Mouse (Mus musculus) myocyte (in vitro differentiated cells): Measurements from ENCODE around the gene Gm20388. TPM values are rescaled to one million over a fixed set of nuclear protein-coding genes. Genes with fewer than 3 reads are reported as not detected.

Experiments used
- H3K27me3 ChIP-seq: one replicate; pipeline ENCODE4 v1.6.1; 2011; ENCODE audit not compliant: control insufficient read depth, insufficient read depth, insufficient read length
- H3K36me3 ChIP-seq: one replicate; pipeline ENCODE4 v1.6.1; 2011; ENCODE audit not compliant: control insufficient read depth, insufficient read depth
- H3K4me2 ChIP-seq: one replicate; pipeline ENCODE4 v1.6.1; 2011; ENCODE audit warnings: low read depth, control low read depth
- H3K4me3 ChIP-seq: one replicate; pipeline ENCODE4 v1.5.1; 2011; ENCODE audit warnings: mild to moderate bottlenecking, control low read depth, moderate library complexity
- H3K79me2 ChIP-seq: one replicate; pipeline ENCODE4 v1.6.1; 2011; ENCODE audit not compliant: control insufficient read depth, insufficient read depth
- H3ac ChIP-seq: one replicate; pipeline ENCODE4 v1.6.1; 2011; ENCODE audit not compliant: control insufficient read depth, insufficient read length
- CEBPB ChIP-seq: IDR thresholded peaks from 2 replicates; pipeline ENCODE4 v1.6.1; 2011; ENCODE audit warnings: mild to moderate bottlenecking, moderate library complexity; ENCODE audit not compliant: poor library complexity, insufficient read depth, severe bottlenecking
- E2F4 ChIP-seq: IDR thresholded peaks from one replicate; pipeline ENCODE4 v1.6.1; 2011; ENCODE audit warnings: mild to moderate bottlenecking, control low read depth, moderate library complexity; ENCODE audit not compliant: insufficient read depth
- MAX ChIP-seq: IDR thresholded peaks from one replicate; pipeline ENCODE4 v1.6.1; 2011; ENCODE audit warnings: low read depth, mild to moderate bottlenecking, control low read depth
- MYOD1 ChIP-seq, 3 experiments: IDR thresholded peaks; one replicate each; pipeline ENCODE4 v1.6.1; 2011; ENCODE audit warnings: control low read depth in 2 of 3, low read depth in 2 of 3, mild to moderate bottlenecking in 2 of 3, moderate library complexity in 1 of 3; ENCODE audit not compliant: insufficient read length in 2 of 3, control insufficient read depth in 1 of 3
- MYOG ChIP-seq, 3 experiments: IDR thresholded peaks; one replicate each; pipeline ENCODE4 v1.6.1; 2011; ENCODE audit warnings: control low read depth in 2 of 3, low read depth in 2 of 3, mild to moderate bottlenecking in 2 of 3; ENCODE audit not compliant: insufficient read length in 2 of 3, control insufficient read depth in 1 of 3, insufficient read depth in 1 of 3
- POLR2A ChIP-seq: IDR thresholded peaks from one replicate; pipeline ENCODE4 v1.6.1; 2011; ENCODE audit warnings: low read depth, mild to moderate bottlenecking, control low read depth, moderate library complexity; ENCODE audit not compliant: insufficient read length
- POLR2AphosphoS2 ChIP-seq: IDR thresholded peaks from one replicate; pipeline ENCODE4 v1.6.1; 2011; ENCODE audit warnings: low read depth, control low read depth; ENCODE audit not compliant: insufficient read length
- REST ChIP-seq: IDR thresholded peaks from one replicate; pipeline ENCODE4 v1.6.1; 2011; ENCODE audit warnings: mild to moderate bottlenecking, control low read depth, moderate library complexity; ENCODE audit not compliant: insufficient read depth, insufficient read length
- SRF ChIP-seq: IDR thresholded peaks from one replicate; pipeline ENCODE4 v1.6.1; 2011; ENCODE audit warnings: low read depth; ENCODE audit not compliant: control insufficient read depth, insufficient read length
- TCF12 ChIP-seq: IDR thresholded peaks from one replicate; pipeline ENCODE4 v1.6.1; 2011; ENCODE audit warnings: mild to moderate bottlenecking, control low read depth; ENCODE audit not compliant: poor library complexity, insufficient read depth, severe bottlenecking
- TCF3 ChIP-seq: IDR thresholded peaks from one replicate; pipeline ENCODE4 v1.6.1; 2011; ENCODE audit warnings: low read depth, control low read depth; ENCODE audit not compliant: insufficient read length
- USF1 ChIP-seq: IDR thresholded peaks from one replicate; pipeline ENCODE4 v1.6.1; 2011; ENCODE audit warnings: low read depth, mild to moderate bottlenecking, control low read depth, moderate library complexity
- polyA plus RNA-seq: library from polyadenylated mRNA; unstranded; fragments of >200 nt; fragmentation: generic; extraction: Trizol; gene quantifications from one replicate; pipeline ENCODE4 v1.2.1, GENCODE M21; 2012; ENCODE audit warnings: missing spikeins

The Gm20388 gene
- polyA plus RNA-seq, 1 experiment, result 15.3 TPM

- no peaks in the 10 kb centered on the region for H3K27me3 ChIP-seq
- TF ChIP-seq MYOG (IDR thresholded peaks at IDR 0.05; ENCODE audit: control insufficient read depth in 1 of 3, insufficient read depth in 1 of 3, insufficient read length in 2 of 3, low read depth in 2 of 3) (no peak), E2F4 (no peak), REST (no peak), POLR2A (no peak), MAX (no peak), SRF (no peak), POLR2AphosphoS2 (no peak), USF1 (no peak), TCF12 (no peak), MYOD1 (IDR thresholded peaks at IDR 0.05; ENCODE audit: control insufficient read depth in 1 of 3, insufficient read length in 2 of 3, low read depth in 2 of 3) (no peak), CEBPB (no peak), TCF3 (no peak)
- peak overlapping the region; percentile 2 for H3K4me3 ChIP-seq
- no peak overlapping the region for H3ac ChIP-seq
- H3K36me3 ChIP-seq, result no peaks in the 10 kb centered on the region
- no peaks in the 10 kb centered on the region for H3K79me2 ChIP-seq
- peak overlapping the region; percentile 86 for H3K4me2 ChIP-seq
Measured at GRCm38 (mm10) chr8:124294900-124295299, 4384.3 kb downstream of the Gm20388 start.

DNA sequence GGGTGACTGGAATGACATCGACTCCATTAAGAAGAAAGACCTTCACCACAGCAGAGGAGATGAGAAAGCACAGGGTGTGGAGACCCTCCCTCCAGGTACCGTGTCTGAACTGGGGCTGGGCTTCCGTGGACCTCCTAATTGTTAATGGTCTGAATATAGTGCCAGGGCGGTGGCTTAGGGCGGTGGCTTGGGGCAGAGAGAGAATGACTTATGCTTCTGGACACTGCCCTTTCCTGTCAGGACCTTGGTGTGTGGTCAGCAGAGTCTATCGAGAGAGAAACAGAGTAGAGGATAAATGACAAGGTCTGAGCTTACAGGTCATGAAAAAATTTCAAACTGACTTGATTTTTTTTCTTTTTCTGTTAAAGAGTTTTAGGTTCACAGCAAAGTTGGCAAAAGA lies 4384.7 kb downstream of the Gm20388 start:
- H3ac ChIP-seq, result no peak overlapping the region
- no peaks in the 10 kb centered on the region for H3K79me2 ChIP-seq
- H3K36me3 ChIP-seq, result no peaks in the 10 kb centered on the region
- H3K4me3 ChIP-seq, result peak overlapping the region; percentile 2
- TF ChIP-seq MAX (no peak), SRF (no peak), REST (no peak), TCF12 (no peak), CEBPB (no peak), USF1 (no peak), TCF3 (no peak), MYOG (IDR thresholded peaks at IDR 0.05; ENCODE audit: control insufficient read depth in 1 of 3, insufficient read depth in 1 of 3, insufficient read length in 2 of 3, low read depth in 2 of 3) (no peak), POLR2AphosphoS2 (no peak), POLR2A (no peak), MYOD1 (IDR thresholded peaks at IDR 0.05; ENCODE audit: control insufficient read depth in 1 of 3, insufficient read length in 2 of 3, low read depth in 2 of 3) (no peak), E2F4 (no peak)
- peak overlapping the region; percentile 86 for H3K4me2 ChIP-seq
- H3K27me3 ChIP-seq, result no peaks in the 10 kb centered on the region

DNA sequence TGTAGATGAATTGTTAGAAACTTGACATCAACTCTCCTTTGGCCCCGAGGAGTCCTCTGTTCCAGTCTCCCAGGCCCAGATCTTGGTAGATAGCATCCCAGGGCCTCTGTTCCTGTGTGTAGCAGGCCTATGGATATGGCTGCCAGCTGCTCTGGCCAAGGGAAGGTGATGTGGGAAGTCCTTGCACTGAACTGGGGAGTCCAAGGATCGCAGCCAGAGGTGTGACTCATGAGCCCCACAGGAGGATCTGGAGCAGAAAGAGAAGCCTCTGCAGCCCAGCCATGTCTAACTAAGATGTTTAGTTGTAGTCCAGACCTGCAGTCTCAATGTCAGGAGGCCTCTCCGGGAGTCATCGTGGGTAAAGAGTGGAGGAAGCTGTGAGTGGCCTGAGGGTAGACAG lies 4390.9 kb downstream of the Gm20388 start:
- H3K4me2 ChIP-seq, result no peak overlapping the region
- H3K4me3 ChIP-seq, result no peak overlapping the region
- no peaks in the 10 kb centered on the region for H3K79me2 ChIP-seq
- H3ac ChIP-seq, result no peak overlapping the region
- H3K27me3 ChIP-seq, result no peaks in the 10 kb centered on the region
- no peaks in the 10 kb centered on the region for H3K36me3 ChIP-seq
- no peak for TF ChIP-seq TCF3
- TF ChIP-seq MAX, result no peak
- no peak for TF ChIP-seq REST
- no peak for TF ChIP-seq CEBPB
- TF ChIP-seq POLR2AphosphoS2, result no peak
- TF ChIP-seq POLR2A, result no peak
- TF ChIP-seq SRF, result no peak
- no peak for TF ChIP-seq USF1
- TF ChIP-seq MYOD1 (IDR thresholded peaks at IDR 0.05; ENCODE audit: control insufficient read depth in 1 of 3, insufficient read length in 2 of 3, low read depth in 2 of 3), result no peak
- TF ChIP-seq E2F4, result no peak
- no peak for TF ChIP-seq TCF12
- no peak for TF ChIP-seq MYOG (IDR thresholded peaks at IDR 0.05; ENCODE audit: control insufficient read depth in 1 of 3, insufficient read depth in 1 of 3, insufficient read length in 2 of 3, low read depth in 2 of 3)

GRCm38 (mm10) chr8:124301935-124302555 lies 4391.4 kb downstream of the Gm20388 start:
- H3K4me2 ChIP-seq, result no peak overlapping the region
- H3K79me2 ChIP-seq, result no peaks in the 10 kb centered on the region
- H3K36me3 ChIP-seq, result peaks cover 2% of the 10 kb centered on the region
- TF ChIP-seq CEBPB, result no peak
- TF ChIP-seq SRF, result no peak
- TF ChIP-seq MAX, result no peak
- TF ChIP-seq MYOG (IDR thresholded peaks at IDR 0.05; ENCODE audit: control insufficient read depth in 1 of 3, insufficient read depth in 1 of 3, insufficient read length in 2 of 3, low read depth in 2 of 3), result no peak
- no peak for TF ChIP-seq REST
- no peak for TF ChIP-seq TCF12
- no peak for TF ChIP-seq MYOD1 (IDR thresholded peaks at IDR 0.05; ENCODE audit: control insufficient read depth in 1 of 3, insufficient read length in 2 of 3, low read depth in 2 of 3)
- no peak for TF ChIP-seq POLR2AphosphoS2
- TF ChIP-seq USF1, result no peak
- no peak for TF ChIP-seq E2F4
- TF ChIP-seq POLR2A, result no peak
- no peak for TF ChIP-seq TCF3
- no peak overlapping the region for H3K4me3 ChIP-seq
- H3ac ChIP-seq, result no peak overlapping the region
- H3K27me3 ChIP-seq, result no peaks in the 10 kb centered on the region
